Mouse (Mus musculus) layer of hippocampus, postnatal 14 days (tissue): ENCODE measurements around the gene Slc16a11. TPM values are rescaled to one million over a fixed set of nuclear protein-coding genes. Genes with fewer than 3 reads are reported as not detected.
"Not testable (repeated sequence)": the region's sequence is repeated elsewhere in the genome, so short reads cannot be mapped to it uniquely, and the experiment has no call there.

Experiments
- DNase-seq, 2 experiments: peaks; one replicate each; pipeline ENCODE4 v3.0.0; 2021 to 2022; ENCODE audit warnings: low spot score in 2 of 2, mixed read lengths in 1 of 2
- long read RNA-seq, 2 experiments: library from polyadenylated mRNA; stranded (forward); transcript quantifications; one replicate each; pipeline ENCODE4 v2.0.0; 2021
- total RNA-seq, 2 experiments: library from RNA; stranded (reverse); gene quantifications; 2 replicates each; pipeline ENCODE4 v1.2.3; 2021

The Slc16a11 gene
- 10 to 100 TPM; 26.1 to 32.9 TPM for total RNA-seq
- long read RNA-seq, experiment 1, partial matches to known transcripts = 8 of 26 reads
- long read RNA-seq, experiment 1, other reads (novel, unspliced or antisense) = 10 of 26 reads
- long read RNA-seq, experiment 2, partial matches to known transcripts = 5 of 18 reads
- long read RNA-seq, experiment 2, other reads (novel, unspliced or antisense) = 8 of 18 reads

- DNase-seq = no peak
Observed at GRCm38 (mm10) chr11:70212423-70212822, at the start of gene Slc16a11. TSS of gene Slc16a11 (plus strand) at chr11:70212752.

GRCm38 (mm10) chr11:70165972-70166921 lies 46.3 kb upstream of the Slc16a11 start:
- DNase-seq = no peak

- no peak for DNase-seq
Observed at GRCm38 (mm10) chr11:70168136-70168535, 44.4 kb upstream of the Slc16a11 start.

GRCm38 (mm10) chr11:70169471-70169870 lies 43.1 kb upstream of the Slc16a11 start:
- DNase-seq = not testable (repeated sequence)

- no peak for DNase-seq
Observed at GRCm38 (mm10) chr11:70170291-70170690, 42.3 kb upstream of the Slc16a11 start.

GRCm38 (mm10) chr11:70171181-70171580 lies 41.4 kb upstream of the Slc16a11 start:
- DNase-seq = no peak

- no peak for DNase-seq
Observed at GRCm38 (mm10) chr11:70171847-70172246, 40.7 kb upstream of the Slc16a11 start.

GRCm38 (mm10) chr11:70172298-70172697 lies 40.3 kb upstream of the Slc16a11 start:
- DNase-seq = no peak

- no peak for DNase-seq
Observed at GRCm38 (mm10) chr11:70174491-70174890, 38.1 kb upstream of the Slc16a11 start.

- DNase-seq = no peak
Observed at GRCm38 (mm10) chr11:70177647-70178046, 34.9 kb upstream of the Slc16a11 start.

GRCm38 (mm10) chr11:70178311-70178710 lies 34.2 kb upstream of the Slc16a11 start:
- DNase-seq = no peak

GRCm38 (mm10) chr11:70178756-70179155 lies 33.8 kb upstream of the Slc16a11 start:
- no peak for DNase-seq

GRCm38 (mm10) chr11:70179401-70179800 lies 33.2 kb upstream of the Slc16a11 start:
- DNase-seq = peak; percentile 7 to 12

- no peak for DNase-seq
Observed at GRCm38 (mm10) chr11:70180496-70180895, 32.1 kb upstream of the Slc16a11 start.

- no peak for DNase-seq
Observed at GRCm38 (mm10) chr11:70185120-70185519, 27.4 kb upstream of the Slc16a11 start.

- no peak for DNase-seq
Observed at GRCm38 (mm10) chr11:70189319-70190134, 23.0 kb upstream of the Slc16a11 start.

- no peak for DNase-seq
Observed at GRCm38 (mm10) chr11:70191188-70191587, 21.4 kb upstream of the Slc16a11 start.

- DNase-seq = no peak
Observed at GRCm38 (mm10) chr11:70192157-70192556, 20.4 kb upstream of the Slc16a11 start.

- DNase-seq = no peak
Observed at GRCm38 (mm10) chr11:70193354-70194285, 18.9 kb upstream of the Slc16a11 start.

- DNase-seq = no peak
Observed at GRCm38 (mm10) chr11:70198332-70198731, 14.2 kb upstream of the Slc16a11 start.
